Comparison of ENCODE assay signal across 8 mouse cellular contexts in the genomic region with DNA sequence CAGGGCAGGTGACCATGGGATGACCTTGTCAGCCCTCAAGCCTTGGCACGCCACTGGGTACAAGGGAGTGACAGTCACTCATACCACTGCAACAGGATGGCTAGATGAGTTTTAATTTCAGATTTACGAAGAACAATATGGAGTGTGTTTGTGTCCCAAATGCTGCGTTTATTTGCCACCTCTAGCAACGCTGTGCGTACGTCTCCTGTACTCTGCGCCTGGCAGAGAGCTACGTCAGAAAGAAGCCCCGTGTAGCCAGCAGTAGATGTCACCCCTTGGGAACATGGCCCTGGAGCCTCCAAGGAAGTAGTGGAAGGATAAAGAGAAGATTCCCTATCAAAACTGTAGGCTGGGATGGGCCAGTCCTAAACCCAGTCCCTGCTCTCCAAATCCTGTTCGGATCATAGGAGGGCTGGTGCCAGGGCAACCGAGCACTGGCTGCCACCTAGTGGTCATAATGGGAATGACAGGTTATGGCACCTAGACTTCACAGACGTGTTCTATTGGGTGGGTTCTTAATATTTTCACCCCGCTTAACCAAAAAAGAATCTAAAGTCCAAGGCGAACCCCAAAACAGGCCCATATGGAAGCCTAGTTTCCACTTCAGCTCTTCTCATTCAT. TPM values are rescaled to one million over a fixed set of nuclear protein-coding genes. Genes with fewer than 3 reads are reported as not detected.
DNase-seq lines count a peak whose midpoint lies in the region; ATAC-seq and TF ChIP-seq lines count a peak whose summit lies in the region.

No protein-coding gene starts in this region.

- 58% methylated on average over 14 of the region's 14 CpGs for WGBS in kidney, postnatal 0 days
- 59% methylated on average over 14 of the region's 14 CpGs for WGBS in neural tube, embryonic 14.5 days

- H3K4me1 ChIP-seq in cortical plate, adult 2 months (ENCODE audit: control insufficient read depth, insufficient read depth, low read length), result no peaks in the 10 kb centered on the region
- H3K4me1 ChIP-seq in kidney, postnatal 0 days (replicated peaks; ENCODE audit: insufficient read depth, low read length), result no peaks in the 10 kb centered on the region
- H3K4me1 ChIP-seq in neural tube, embryonic 14.5 days (ENCODE audit: control insufficient read depth, insufficient read depth, low read length), result no peaks in the 10 kb centered on the region

- no peak overlapping the region for H3K27ac ChIP-seq in cortical plate, adult 2 months (ENCODE audit: insufficient read depth, low read length)
- no peak overlapping the region for H3K27ac ChIP-seq in kidney, postnatal 0 days
- no peak overlapping the region for H3K27ac ChIP-seq in neural tube, embryonic 14.5 days (ENCODE audit: low read depth, low read length)

- no peak overlapping the region for H3K9ac ChIP-seq in kidney, postnatal 0 days (ENCODE audit: low read depth, low read length)
- no peak overlapping the region for H3K9ac ChIP-seq in neural tube, embryonic 14.5 days (replicated peaks; ENCODE audit: low read depth, low read length)

- no peaks in the 10 kb centered on the region for H3K9me3 ChIP-seq in kidney, postnatal 0 days (replicated peaks; ENCODE audit: low read length)
- H3K9me3 ChIP-seq in neural tube, embryonic 14.5 days (ENCODE audit: control insufficient read depth, low read length), result no peaks in the 10 kb centered on the region

- peak; percentile 95 for TF ChIP-seq CTCF in cortical plate, adult 2 months (IDR thresholded peaks at IDR 0.05; ENCODE audit: extremely low read depth, insufficient read depth, low read length)
- TF ChIP-seq CTCF in kidney, postnatal 0 days (IDR thresholded peaks at IDR 0.05; ENCODE audit: low read depth), result peak; percentile 99

- no peaks in the 10 kb centered on the region for H3K27me3 ChIP-seq in kidney, postnatal 0 days (ENCODE audit: insufficient read depth, low read length)
- H3K27me3 ChIP-seq in neural tube, embryonic 14.5 days (ENCODE audit: control insufficient read depth, insufficient read depth, low read length), result no peaks in the 10 kb centered on the region

- H3K4me3 ChIP-seq in cortical plate, adult 2 months (ENCODE audit: insufficient read depth, low read length), result no peak overlapping the region
- H3K4me3 ChIP-seq in kidney, postnatal 0 days (replicated peaks; ENCODE audit: low read depth, low read length), result no peak overlapping the region
- no peak overlapping the region for H3K4me3 ChIP-seq in neural tube, embryonic 14.5 days (ENCODE audit: low read depth, low read length)

- TF ChIP-seq POLR2A in cortical plate, adult 2 months (IDR thresholded peaks at IDR 0.05; ENCODE audit: extremely low read depth, insufficient read depth, low read length), result no peak

- DNase-seq in CD8-positive naive resting alpha-beta T cell, adult 2 months (ENCODE audit: low read depth in 2 of 2, low spot score in 2 of 2), result peak; percentile 25 to 38
- DNase-seq in adrenal gland, adult 18-20 months (ENCODE audit: low spot score in 2 of 2), result peak; percentile 68 to 69
- peak; percentile 67 for DNase-seq in gastrocnemius, postnatal 14 days
- peak; percentile 86 for DNase-seq in kidney, postnatal 0 days (ENCODE audit: low spot score)
- peak; percentile 39 to 50 for DNase-seq in lung, adult 18-20 months
- DNase-seq in thymus, postnatal 25 days, result peak; percentile 47

- H3K4me2 ChIP-seq in kidney, postnatal 0 days (ENCODE audit: low read length), result no peak overlapping the region
- H3K4me2 ChIP-seq in neural tube, embryonic 14.5 days (ENCODE audit: low read depth, low read length), result no peak overlapping the region

- no peaks in the 10 kb centered on the region for H3K36me3 ChIP-seq in kidney, postnatal 0 days (ENCODE audit: insufficient read depth, low read length)
- no peaks in the 10 kb centered on the region for H3K36me3 ChIP-seq in neural tube, embryonic 14.5 days (ENCODE audit: control insufficient read depth, insufficient read depth, low read length)

- no peak for ATAC-seq in kidney, postnatal 0 days (replicated peaks; ENCODE audit: low FRiP score, low read depth)
- ATAC-seq in neural tube, embryonic 14.5 days (ENCODE audit: low read depth), result peak; percentile 75; the same call in 1 of the 2 replicates

- intact Hi-C loops in gastrocnemius, postnatal 14 days (cut with DNase I; ENCODE audit: low total_unique reads), result loop anchor here (2.0 kb wide), 2 partner anchors 217 to 271 kb away; no protein-coding TSS in a partner anchor

RNA-seq across cellular contexts. Expression of gene Pcbd1, which starts 37.0 kb away (rescaled TPM):
- 10 to 100 TPM; 17.1 to 23.6 TPM for total RNA-seq in adrenal gland, adult 18-20 months (2021)
- polyA plus RNA-seq in cortical plate, adult 2 months (2012; rRNA removed), result 10.1 TPM in 2 replicates
- total RNA-seq in gastrocnemius, postnatal 14 days (2021), result 1 to 10 TPM; 1.3 to 2.6 TPM
- polyA plus RNA-seq in kidney, postnatal 0 days (2015; fragmentation: Nextera tagmentation; extraction: Ambion mirVana), result 356 and 370 TPM in 2 replicates
- 38.2 and 51.2 TPM in 2 replicates for polyA plus RNA-seq in neural tube, embryonic 14.5 days (2014; fragmentation: Nextera tagmentation; extraction: Ambion mirVana)

Comparison
In these comparisons a context has a peak if more than half of its experiments do, and no peak if none do; other contexts are left out.
1. DNase-seq: peak in every context shown above with its lines; median percentile 86 in kidney, postnatal 0 days; 68 in adrenal gland, adult 18-20 months; 67 in gastrocnemius, postnatal 14 days; 47 in thymus, postnatal 25 days; 44 in lung, adult 18-20 months; 32 in CD8-positive naive resting alpha-beta T cell, adult 2 months.